Mouse (Mus musculus): Measurements from ENCODE around the gene Rxrb.

Gene Rxrb

GRCm38 (mm10) chr17:34025756-34026151 lies 5.9 kb upstream of the Rxrb start:
- DNase-seq (ENCODE audit: low spot score in 2 of 2), result no peak

DNA sequence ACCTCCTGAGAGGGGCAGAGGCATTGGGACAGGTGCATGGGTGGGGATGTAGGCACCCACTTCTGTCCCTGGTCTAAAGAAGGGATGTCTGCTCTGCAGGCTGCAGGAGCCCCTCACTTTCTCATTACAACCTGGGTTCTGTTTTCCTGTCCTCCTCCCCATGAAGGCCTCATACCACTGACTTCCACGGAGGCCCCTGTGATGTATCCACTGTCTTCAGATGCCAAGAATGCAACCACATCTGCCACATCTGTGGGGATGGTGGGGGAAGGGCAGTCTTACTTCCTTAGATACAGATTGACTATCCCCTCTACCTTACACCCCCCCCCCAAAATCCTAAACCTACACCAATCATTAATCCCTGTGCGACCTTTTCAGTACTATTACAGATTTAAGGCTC lies 5.4 kb upstream of the Rxrb start:
- no peak for DNase-seq (ENCODE audit: low spot score in 2 of 2)

DNA sequence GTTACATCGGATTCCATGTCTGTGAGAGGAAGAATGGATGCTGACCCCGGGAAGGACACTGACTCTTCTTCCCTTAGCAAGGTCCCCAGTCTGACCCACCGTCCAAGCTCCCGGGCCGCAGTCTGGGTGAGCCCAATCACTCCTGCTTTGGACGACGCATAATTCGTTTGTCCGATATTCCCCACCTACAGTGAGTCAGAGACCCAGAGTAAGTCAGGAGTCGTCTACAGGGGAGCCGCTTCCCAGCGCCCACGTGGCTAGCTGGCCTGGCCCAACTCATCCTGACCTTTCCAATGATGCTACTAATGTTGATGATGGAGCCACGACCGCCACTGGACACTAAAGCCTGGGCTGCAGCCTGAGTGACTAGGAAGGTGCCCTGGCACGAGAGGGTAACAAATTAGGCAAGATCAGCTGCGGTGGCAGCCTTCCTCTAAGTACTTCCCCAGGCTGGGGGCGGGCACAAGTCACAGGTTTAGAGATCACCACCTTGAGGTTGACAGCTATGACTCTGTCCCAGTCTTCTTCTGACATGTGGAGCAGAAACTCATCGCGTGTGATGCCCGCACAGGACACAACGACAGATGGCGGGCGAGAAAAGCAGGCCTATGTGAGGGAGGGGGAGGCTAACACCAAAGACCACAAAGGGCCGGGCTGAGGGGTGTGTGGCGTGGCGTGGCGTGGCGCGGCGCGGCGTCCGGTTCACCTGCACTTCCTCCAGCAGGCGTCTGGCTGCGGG lies 4.5 kb upstream of the Rxrb start:
- DNase-seq (ENCODE audit: low spot score in 2 of 2), result peak in 1 of 2 experiments; percentile 24

- peak in 1 of 2 experiments; percentile 93 for DNase-seq (ENCODE audit: low spot score in 2 of 2)
These were observed 3.9 kb upstream of the Rxrb start, which contains the start of gene H2-Ke6 for GRCm38 (mm10) chr17:34027656-34028223. Gene H2-Ke6, minus strand, starts transcription at chr17:34028060.

DNA sequence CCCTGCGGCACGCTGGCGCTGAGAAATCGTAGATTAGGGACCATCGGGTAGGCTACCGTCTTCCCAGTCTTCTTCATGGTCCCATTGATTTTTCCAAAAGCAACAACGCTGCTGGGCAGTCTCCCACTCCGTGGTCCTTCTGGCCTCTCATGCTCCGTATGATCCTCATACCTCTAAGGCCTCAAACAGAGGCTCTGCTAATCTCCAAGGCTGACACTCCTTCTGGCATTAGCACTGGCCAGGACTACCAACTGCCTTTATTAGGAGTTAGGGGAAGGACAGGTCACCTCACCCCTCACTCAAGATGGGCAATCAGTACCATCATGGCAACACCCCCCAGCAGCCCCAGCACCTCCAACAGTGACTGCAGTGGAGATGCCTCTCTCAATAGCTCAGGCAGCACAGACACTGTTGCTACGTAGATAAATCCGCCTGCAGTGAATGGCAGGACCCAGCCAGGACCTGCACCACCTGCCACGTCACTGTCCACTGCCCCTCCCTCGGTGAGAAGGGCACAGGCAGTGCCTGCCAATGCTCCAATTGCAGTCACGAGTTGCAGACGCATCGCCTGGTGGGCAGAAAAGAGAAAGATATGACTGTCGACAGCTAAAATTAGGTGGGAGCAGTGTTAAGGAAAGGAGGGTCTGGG lies 3.0 kb upstream of the Rxrb start:
- DNase-seq (ENCODE audit: low spot score in 2 of 2), result no peak

- DNase-seq (ENCODE audit: low spot score in 2 of 2), result no peak
These were observed 2.3 kb upstream of the Rxrb start for GRCm38 (mm10) chr17:34029150-34029889.

DNA sequence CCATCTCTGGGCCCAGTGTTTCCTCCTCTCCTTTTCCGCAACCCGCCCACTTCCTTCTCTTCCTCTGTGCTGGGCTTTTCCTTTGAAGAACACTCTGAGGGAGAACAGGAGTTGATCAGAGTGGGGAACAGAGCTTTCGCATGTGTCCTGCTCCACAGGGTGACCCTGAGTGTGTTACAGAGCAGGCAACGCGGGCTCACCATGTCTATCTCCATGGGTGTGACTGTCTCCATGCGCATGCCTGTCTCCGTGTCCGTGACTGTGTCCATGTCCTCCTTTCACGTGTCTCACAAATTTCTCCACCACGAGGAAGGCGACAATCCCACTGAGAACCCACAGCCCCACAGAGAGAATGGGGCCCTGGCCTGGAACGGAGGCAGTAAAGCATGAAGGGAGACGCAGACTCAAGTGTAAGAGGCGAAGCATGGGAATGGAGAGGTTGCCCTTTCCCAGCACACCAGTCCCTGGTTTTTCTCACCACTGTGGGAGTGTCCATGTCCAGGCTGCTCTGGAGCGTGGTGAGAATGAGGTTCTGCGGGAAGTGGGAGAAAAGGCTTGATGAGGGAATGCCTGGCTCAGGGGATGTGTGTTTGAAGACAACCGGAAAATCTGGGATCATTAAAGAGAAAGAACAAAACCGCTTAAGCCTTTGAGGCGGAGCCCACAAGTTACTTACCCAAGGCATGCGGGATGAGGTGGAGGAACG lies 1.6 kb upstream of the Rxrb start:
- DNase-seq (ENCODE audit: low spot score in 2 of 2), result no peak

GRCm38 (mm10) chr17:34030861-34031326 lies 718 bp upstream of the Rxrb start:
- peak in 1 of 2 experiments; percentile 9 for DNase-seq (ENCODE audit: low spot score in 2 of 2)

DNA sequence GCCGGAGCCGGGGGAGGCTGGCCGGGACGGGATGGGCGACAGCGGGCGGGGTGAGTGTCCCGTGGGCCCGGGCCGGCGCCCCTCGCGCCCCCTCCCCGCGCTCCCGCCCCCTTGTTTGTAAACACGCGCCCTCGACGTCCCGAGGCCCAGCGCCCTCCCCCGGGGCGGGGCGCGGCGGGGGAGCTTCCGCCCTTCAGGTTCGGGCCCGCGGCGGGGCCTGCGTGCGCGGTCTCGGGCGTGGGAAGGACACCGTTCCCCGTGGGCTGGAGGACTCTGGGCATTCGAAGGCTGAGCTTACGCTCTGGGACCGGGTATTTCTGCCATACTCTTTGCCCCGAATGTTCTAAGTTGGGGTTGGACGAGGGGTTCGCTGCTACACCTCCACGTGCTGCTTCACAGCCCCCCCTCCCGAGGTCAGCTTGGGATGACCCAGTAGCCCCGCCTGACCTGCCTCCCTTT lies 591 bp downstream of the Rxrb start:
- DNase-seq (ENCODE audit: low spot score in 2 of 2), result peak in 1 of 2 experiments; percentile 58

DNA sequence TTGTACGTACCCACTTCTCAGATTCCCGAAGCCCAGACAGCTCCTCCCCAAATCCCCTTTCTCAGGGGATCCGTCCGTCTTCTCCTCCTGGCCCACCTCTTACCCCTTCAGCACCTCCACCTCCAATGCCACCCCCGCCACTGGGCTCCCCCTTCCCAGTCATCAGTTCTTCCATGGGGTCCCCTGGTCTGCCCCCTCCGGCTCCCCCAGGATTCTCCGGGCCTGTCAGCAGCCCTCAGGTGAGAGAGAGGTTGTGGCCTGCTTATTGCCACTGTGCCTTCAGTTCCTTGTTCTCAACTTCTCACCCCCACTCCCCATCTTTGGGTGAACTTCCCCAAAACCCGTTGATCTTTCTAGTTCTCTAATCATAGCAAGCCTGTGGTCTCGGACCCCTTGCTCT lies 1.2 kb downstream of the Rxrb start:
- DNase-seq (ENCODE audit: low spot score in 2 of 2), result peak in 1 of 2 experiments; percentile 21

- DNase-seq (ENCODE audit: low spot score in 2 of 2), result peak in 1 of 2 experiments; percentile 29
These were observed 1.8 kb downstream of the Rxrb start for GRCm38 (mm10) chr17:34033441-34033840.

GRCm38 (mm10) chr17:34034064-34034463 lies 2.5 kb downstream of the Rxrb start:
- peak in 1 of 2 experiments; percentile 76 for DNase-seq (ENCODE audit: low spot score in 2 of 2)

DNA sequence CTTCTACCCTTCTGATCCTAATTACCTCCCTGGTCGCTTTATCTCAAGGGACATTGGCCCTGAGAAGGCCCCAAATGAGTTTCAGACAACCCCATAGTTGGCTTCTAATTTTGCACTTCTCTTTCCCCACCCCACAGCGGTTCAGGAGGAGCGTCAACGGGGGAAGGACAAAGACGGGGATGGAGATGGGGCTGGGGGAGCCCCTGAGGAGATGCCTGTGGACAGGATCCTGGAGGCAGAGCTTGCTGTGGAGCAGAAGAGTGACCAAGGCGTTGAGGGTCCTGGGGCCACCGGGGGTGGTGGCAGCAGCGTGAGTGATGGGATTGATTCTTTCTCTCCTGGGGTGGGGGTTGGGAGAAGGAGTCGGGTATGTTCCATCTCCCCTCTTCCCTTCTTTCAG lies 3.9 kb downstream of the Rxrb start:
- DNase-seq (ENCODE audit: low spot score in 2 of 2), result no peak

GRCm38 (mm10) chr17:34036647-34037046 lies 5.0 kb downstream of the Rxrb start:
- DNase-seq (ENCODE audit: low spot score in 2 of 2), result peak in 1 of 2 experiments; percentile 24

- DNase-seq (ENCODE audit: low spot score in 2 of 2), result no peak
These were observed 5.6 kb downstream of the Rxrb start for GRCm38 (mm10) chr17:34037241-34037640.

GRCm38 (mm10) chr17:34038440-34038839 lies 6.8 kb downstream of the Rxrb start:
- peak in 1 of 2 experiments; percentile 63 for DNase-seq (ENCODE audit: low spot score in 2 of 2)

- peak in 1 of 2 experiments; percentile 34 for DNase-seq (ENCODE audit: low spot score in 2 of 2)
These were observed 7.4 kb downstream of the Rxrb start, which contains the start of gene Col11a2 for GRCm38 (mm10) chr17:34038878-34039561. Gene Col11a2, plus strand, starts transcription at chr17:34039437.

- DNase-seq (ENCODE audit: low spot score in 2 of 2), result peak in 1 of 2 experiments; percentile 31
These were observed 8.2 kb downstream of the Rxrb start for GRCm38 (mm10) chr17:34039562-34040450.

GRCm38 (mm10) chr17:34045941-34046340 lies 14.3 kb downstream of the Rxrb start:
- no peak for DNase-seq (ENCODE audit: low spot score in 2 of 2)
